Mouse (Mus musculus) c-Kit-negative CD71-positive TER-119-positive erythroid progenitor cells, embryonic 14.5 days (primary cell): ENCODE results near the gene Zcchc3.
A peak's percentile ranks its signal among the peaks of the same experiment; 100 is the strongest.

Experiments used
- DNase-seq: peaks from one replicate; pipeline ENCODE4 v3.0.0-alpha.2; 2013; ENCODE audit warnings: low read depth, low spot score

Zcchc3 gene

GRCm38 (mm10) chr2:152409781-152410180 lies 5.0 kb downstream of the Zcchc3 start:
- no peak for DNase-seq

- DNase-seq: peak; percentile 93
Measured at GRCm38 (mm10) chr2:152406126-152406525, 8.7 kb downstream of the Zcchc3 start.

GRCm38 (mm10) chr2:152399122-152399542 lies 15.7 kb downstream of the Zcchc3 start:
- no peak for DNase-seq

GRCm38 (mm10) chr2:152398691-152399090 lies 16.1 kb downstream of the Zcchc3 start:
- peak; percentile 84 for DNase-seq

GRCm38 (mm10) chr2:152397680-152398435 lies 17.0 kb downstream of the Zcchc3 start, which contains the start of gene Sox12:
TSS of gene Sox12 (minus strand) at chr2:152398063.
- peak; percentile 69 for DNase-seq

GRCm38 (mm10) chr2:152397004-152397589 lies 17.7 kb downstream of the Zcchc3 start:
- DNase-seq: no peak

- no peak for DNase-seq
Measured at GRCm38 (mm10) chr2:152396110-152397003, 18.5 kb downstream of the Zcchc3 start.

GRCm38 (mm10) chr2:152395271-152395920 lies 19.4 kb downstream of the Zcchc3 start:
- no peak for DNase-seq

- no peak for DNase-seq
Measured at GRCm38 (mm10) chr2:152393225-152394017, 21.4 kb downstream of the Zcchc3 start.

- DNase-seq: no peak
Measured at GRCm38 (mm10) chr2:152392786-152393185, 22.0 kb downstream of the Zcchc3 start.

GRCm38 (mm10) chr2:152384191-152384590 lies 30.6 kb downstream of the Zcchc3 start:
- DNase-seq: no peak

- no peak for DNase-seq
Measured at GRCm38 (mm10) chr2:152376345-152376741, 38.5 kb downstream of the Zcchc3 start, which contains the start of gene Nrsn2. TSS of gene Nrsn2 (minus strand) at chr2:152376638.

- DNase-seq: no peak
Measured at GRCm38 (mm10) chr2:152375652-152376344, 39.0 kb downstream of the Zcchc3 start.

- no peak for DNase-seq
Measured at GRCm38 (mm10) chr2:152373547-152373946, 41.3 kb downstream of the Zcchc3 start.

- no peak for DNase-seq
Measured at GRCm38 (mm10) chr2:152372661-152373060, 42.2 kb downstream of the Zcchc3 start.

GRCm38 (mm10) chr2:152372104-152372503 lies 42.7 kb downstream of the Zcchc3 start:
- no peak for DNase-seq

GRCm38 (mm10) chr2:152368532-152369140 lies 46.2 kb downstream of the Zcchc3 start:
- peak; percentile 42 for DNase-seq

- no peak for DNase-seq
Measured at GRCm38 (mm10) chr2:152367917-152368316, 46.9 kb downstream of the Zcchc3 start.
